Mouse (Mus musculus) heart, embryonic 16.5 days (tissue): ENCODE data around the gene Nmnat1. TPM values are rescaled to one million over a fixed set of nuclear protein-coding genes. Genes with fewer than 3 reads are reported as not detected.

Experiments used
- ATAC-seq: fragments of 200-750 bp; cut with Nextera tagmentation; replicated peaks from 2 replicates; pipeline ENCODE4 v1.8.0; 2017; ENCODE audit warnings: moderate number of reproducible peaks; ENCODE audit not compliant: insufficient read depth, low FRiP score; ENCODE audit errors: extremely low read depth
- H3K27ac ChIP-seq: fragments of 300-500 bp; sonication (generic); 2 replicates; pipeline ENCODE4 v1.5.1; 2014; ENCODE audit warnings: mild to moderate bottlenecking, low read length, control low read depth, moderate library complexity
- H3K27me3 ChIP-seq: fragments of 300-500 bp; sonication (generic); 2 replicates; pipeline ENCODE4 v1.6.1; 2014; ENCODE audit warnings: low read length, mixed read lengths; ENCODE audit not compliant: control insufficient read depth, insufficient read depth
- H3K36me3 ChIP-seq: fragments of 300-500 bp; sonication (generic); 2 replicates; pipeline ENCODE4 v1.6.1; 2014; ENCODE audit not compliant: control insufficient read depth, insufficient read depth
- H3K4me1 ChIP-seq: fragments of 300-500 bp; sonication (generic); 2 replicates; pipeline ENCODE4 v1.6.1; 2014; ENCODE audit warnings: low read length, mixed read lengths; ENCODE audit not compliant: control insufficient read depth, insufficient read depth
- H3K4me2 ChIP-seq: fragments of 300-500 bp; sonication (generic); 2 replicates; pipeline ENCODE4 v1.6.1; 2014; ENCODE audit warnings: low read depth, mild to moderate bottlenecking, control low read depth, low read length
- H3K4me3 ChIP-seq: fragments of 300-500 bp; sonication (generic); 2 replicates; pipeline ENCODE4 v1.5.1; 2014; ENCODE audit warnings: mild to moderate bottlenecking, control low read depth, low read length
- H3K9ac ChIP-seq: fragments of 300-500 bp; sonication (generic); 2 replicates; pipeline ENCODE4 v1.6.1; 2014; ENCODE audit warnings: low read length, control low read depth
- H3K9me3 ChIP-seq: fragments of 300-500 bp; sonication (generic); replicated peaks from 2 replicates; pipeline ENCODE4 v1.6.1; 2016; ENCODE audit warnings: low read length; ENCODE audit not compliant: control insufficient read depth
- WGBS: fragments of 180-500 bp; shearing (Covaris S2); extraction: QIAGEN DNeasy Blood & Tissue Kit; methylation state at CpG from one replicate; pipeline ENCODE4 v1.1.7; 2014; 5-methylcytosine and 5-hydroxymethylcytosine counted together
- polyA plus RNA-seq: library from polyadenylated mRNA; unstranded; fragments of >200 nt; fragmentation: Nextera tagmentation; extraction: Ambion mirVana; gene quantifications from 2 replicates; pipeline ENCODE4 v1.2.1, GENCODE M21; 2015

Gene Nmnat1
- polyA plus RNA-seq, 1 experiment from 2014 or later, result 15.8 TPM

DNA sequence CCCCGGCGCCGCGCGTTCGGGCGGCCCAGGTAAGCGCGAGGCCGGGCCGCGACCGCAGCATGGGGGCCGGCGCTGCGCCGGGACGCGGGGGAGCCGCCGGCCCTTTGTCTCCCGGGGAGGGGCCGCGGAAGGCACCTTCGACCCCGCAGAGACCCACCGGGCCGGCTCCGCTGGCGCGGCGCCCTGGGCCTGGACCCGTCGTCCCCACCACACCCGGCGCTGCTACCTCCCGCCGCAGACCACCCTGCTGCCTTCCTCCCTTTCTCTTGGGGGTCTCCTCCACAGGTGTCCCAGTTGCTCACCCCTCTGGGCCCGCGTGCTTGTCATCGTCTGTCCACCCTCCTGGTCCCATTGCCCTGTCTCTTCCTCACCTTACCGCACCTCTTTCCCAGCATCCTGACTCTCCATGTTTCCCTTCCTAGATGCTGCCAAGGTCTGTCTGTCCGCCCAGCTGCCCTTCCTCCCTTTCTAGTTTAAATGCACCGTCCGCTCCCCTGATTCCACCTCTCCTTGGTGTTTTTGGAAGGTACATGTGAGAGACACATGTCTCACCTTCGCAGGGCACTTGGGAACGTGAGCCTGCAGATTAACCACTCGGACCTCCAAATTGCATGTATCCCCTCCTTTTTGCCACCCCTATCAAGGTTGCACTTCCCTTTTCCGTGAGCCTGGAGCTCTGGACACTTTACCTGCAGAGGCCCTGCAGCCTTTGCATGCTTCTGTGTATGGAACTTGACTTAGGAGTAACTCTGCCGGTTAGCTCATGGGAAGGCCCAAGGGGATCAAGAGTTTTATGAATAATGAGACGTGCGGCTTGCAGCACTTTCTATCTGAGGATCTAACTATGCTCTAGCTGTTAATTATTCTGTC is 33.6 kb upstream of the Nmnat1 start:
- no peaks in the 10 kb centered on the region; the same call in 1 of the 2 replicates for H3K9me3 ChIP-seq
- peak overlapping the region; percentile 44; the same call in 1 of the 2 replicates for H3K27ac ChIP-seq
- peak overlapping the region; percentile 81 for H3K4me3 ChIP-seq
- H3K4me1 ChIP-seq, result peaks cover 7% of the 10 kb centered on the region; the same call in 1 of the 2 replicates
- peak overlapping the region; percentile 90 for H3K9ac ChIP-seq
- WGBS, result 4% methylated on average over 51 of the region's 52 CpGs
- no peak for ATAC-seq
- H3K27me3 ChIP-seq, result no peaks in the 10 kb centered on the region
- H3K4me2 ChIP-seq, result peak overlapping the region; percentile 89
- H3K36me3 ChIP-seq, result no peaks in the 10 kb centered on the region

DNA sequence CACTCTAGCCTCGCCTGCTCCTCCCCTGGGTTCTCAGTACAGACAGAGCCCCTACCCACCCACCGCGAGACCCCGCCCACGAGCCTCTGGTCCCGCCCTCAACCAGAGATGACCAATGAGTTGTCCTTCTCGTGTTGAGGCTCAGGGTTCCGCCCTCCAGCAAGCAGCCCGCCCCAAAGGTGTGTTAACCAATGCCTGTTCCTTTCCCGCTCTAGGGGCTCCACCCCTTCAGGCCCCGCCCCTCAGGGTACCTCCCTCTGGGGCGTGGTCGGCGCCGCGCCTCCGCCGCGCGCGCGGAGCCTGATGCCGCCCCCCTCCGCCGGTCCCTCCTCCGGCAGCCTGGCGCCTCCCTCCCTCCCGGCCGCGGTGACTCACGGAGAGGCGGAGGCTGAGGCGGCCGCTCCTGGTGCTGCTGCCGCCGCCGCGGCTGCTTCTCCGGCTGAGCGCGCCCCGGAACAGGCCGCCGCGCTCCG is 32.9 kb upstream of the Nmnat1 start, which contains the start of gene Ctnnbip1:
Gene Ctnnbip1 (plus strand): TSS at position 369 of the 473 bp plus-strand sequence.
- H3K36me3 ChIP-seq, result no peaks in the 10 kb centered on the region

DNA sequence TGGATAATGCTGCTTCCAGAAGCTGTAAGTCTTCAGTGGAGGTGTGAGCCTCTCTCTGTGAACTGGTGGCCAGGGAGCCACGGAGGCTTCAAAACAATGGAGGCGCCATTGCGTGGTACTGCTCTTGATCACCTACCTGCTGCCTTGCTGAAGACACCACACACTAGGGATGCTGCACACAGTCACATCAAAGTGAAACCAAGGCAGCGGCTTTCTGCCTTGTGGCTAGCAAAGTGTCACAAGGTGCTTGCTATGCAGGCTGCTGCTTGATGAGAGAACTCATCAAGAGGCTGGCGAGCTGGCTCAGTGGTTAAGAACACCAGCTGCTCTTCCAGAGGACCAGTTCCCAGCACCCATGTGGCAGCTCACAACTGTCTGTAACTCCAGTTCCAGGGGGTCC is 30.7 kb upstream of the Nmnat1 start:
- Histone ChIP-seq H3K36me3 (no peaks in the 10 kb centered on the region), H3K4me1 (peaks cover 7% of the 10 kb centered on the region; the same call in 1 of the 2 replicates), H3K9me3 (no peaks in the 10 kb centered on the region; the same call in 1 of the 2 replicates), H3K27ac (no peak overlapping the region), H3K4me3 (no peak overlapping the region), H3K4me2 (no peak overlapping the region), H3K27me3 (no peaks in the 10 kb centered on the region), H3K9ac (no peak overlapping the region)
- 89% methylated on average over 5 of the region's 5 CpGs for WGBS
- no peak for ATAC-seq

More for the DNA sequence above, 32.9 kb upstream of the Nmnat1 start, which contains the start of gene Ctnnbip1:
- Histone ChIP-seq H3K27ac (peak within 1 kb of the TSS; percentile 44; the same call in 1 of the 2 replicates), H3K4me2 (peak within 1 kb of the TSS; percentile 89), H3K4me1 (peaks cover 7% of the 10 kb centered on the region; the same call in 1 of the 2 replicates), H3K27me3 (no peaks in the 10 kb centered on the region), H3K9ac (peak within 1 kb of the TSS; percentile 90), H3K9me3 (no peaks in the 10 kb centered on the region; the same call in 1 of the 2 replicates), H3K4me3 (peak within 1 kb of the TSS; percentile 81)
- 1% methylated on average over 41 of the region's 46 CpGs for WGBS
- ATAC-seq, result peak; percentile 98

DNA sequence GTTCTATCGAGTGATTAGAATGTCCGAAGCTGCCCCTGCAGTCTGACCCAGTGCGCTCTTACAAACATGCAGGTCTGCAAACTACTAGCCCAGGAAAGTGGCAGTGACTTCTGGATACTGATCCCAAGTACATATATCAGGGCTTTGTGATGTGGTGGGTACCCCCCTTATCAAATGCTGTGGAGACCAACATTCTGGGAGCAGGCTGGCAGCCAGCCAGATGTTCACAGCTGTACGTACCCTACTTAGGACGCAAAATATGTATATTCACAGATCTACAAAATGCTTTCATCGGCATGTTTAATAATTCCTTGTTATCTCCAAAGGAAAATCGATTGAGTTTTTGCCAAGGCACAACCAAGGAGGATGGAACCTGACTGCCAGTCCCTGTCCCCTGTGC is 27.1 kb upstream of the Nmnat1 start:
- no peaks in the 10 kb centered on the region for H3K36me3 ChIP-seq
- no peak overlapping the region for H3K27ac ChIP-seq
- H3K9ac ChIP-seq, result no peak overlapping the region
- WGBS, result 69% methylated on average over 7 of the region's 7 CpGs
- H3K9me3 ChIP-seq, result no peaks in the 10 kb centered on the region; the same call in 1 of the 2 replicates
- no peak overlapping the region for H3K4me3 ChIP-seq
- H3K27me3 ChIP-seq, result no peaks in the 10 kb centered on the region
- ATAC-seq, result no peak
- H3K4me2 ChIP-seq, result no peak overlapping the region
- no peaks in the 10 kb centered on the region for H3K4me1 ChIP-seq

DNA sequence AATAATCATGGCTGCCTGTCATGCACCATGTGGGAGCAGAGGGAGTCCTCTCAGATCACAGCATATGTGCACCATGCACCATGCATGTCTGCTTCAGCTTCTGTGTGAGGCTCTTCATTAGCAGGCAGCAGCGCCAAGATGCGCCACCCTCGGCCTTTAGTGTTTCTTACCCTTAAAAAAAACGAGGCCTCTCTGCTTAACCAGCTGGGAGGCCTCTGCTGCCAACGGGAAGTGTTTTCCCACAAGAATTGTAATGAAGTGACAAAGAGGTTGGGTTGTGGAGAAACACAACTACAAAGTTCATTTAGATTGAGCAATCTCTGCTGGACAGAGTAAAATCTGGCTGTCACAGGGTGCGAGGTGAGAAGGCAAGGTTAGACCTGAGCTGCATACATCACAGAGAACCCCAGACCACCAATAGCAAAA is 26.2 kb upstream of the Nmnat1 start:
- no peaks in the 10 kb centered on the region for H3K36me3 ChIP-seq
- WGBS, result 49% methylated on average over 6 of the region's 6 CpGs
- no peak overlapping the region for H3K4me3 ChIP-seq
- H3K4me1 ChIP-seq, result no peaks in the 10 kb centered on the region
- H3K9ac ChIP-seq, result no peak overlapping the region
- H3K27ac ChIP-seq, result no peak overlapping the region
- H3K27me3 ChIP-seq, result no peaks in the 10 kb centered on the region
- no peak overlapping the region for H3K4me2 ChIP-seq
- ATAC-seq, result no peak
- H3K9me3 ChIP-seq, result no peaks in the 10 kb centered on the region

DNA sequence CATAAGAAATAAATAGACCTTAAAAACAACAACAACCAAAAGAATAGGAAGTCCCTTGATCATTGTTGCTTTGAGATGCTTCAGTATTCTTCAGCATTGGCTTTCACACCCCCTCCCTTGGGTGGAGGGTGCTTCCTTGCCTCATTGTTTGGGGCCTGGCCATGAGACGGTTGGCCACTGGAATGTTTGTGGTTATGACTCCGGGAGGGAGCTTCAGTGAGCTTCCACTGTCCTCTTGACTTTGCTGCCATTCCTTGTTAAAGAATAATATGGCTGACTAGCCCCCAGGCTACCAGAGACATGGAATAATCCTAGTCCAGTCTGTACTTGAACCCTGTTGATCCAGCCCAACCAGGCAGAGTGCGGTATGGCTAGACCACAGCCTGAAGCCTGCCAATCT is 21.9 kb upstream of the Nmnat1 start:
- ATAC-seq, result no peak
- Histone ChIP-seq H3K27me3 (no peaks in the 10 kb centered on the region), H3K36me3 (peaks cover 10% of the 10 kb centered on the region), H3K9ac (no peak overlapping the region), H3K9me3 (no peaks in the 10 kb centered on the region), H3K4me1 (no peaks in the 10 kb centered on the region), H3K27ac (no peak overlapping the region), H3K4me2 (no peak overlapping the region), H3K4me3 (no peak overlapping the region)
- 65% methylated on average over 3 of the region's 3 CpGs for WGBS

DNA sequence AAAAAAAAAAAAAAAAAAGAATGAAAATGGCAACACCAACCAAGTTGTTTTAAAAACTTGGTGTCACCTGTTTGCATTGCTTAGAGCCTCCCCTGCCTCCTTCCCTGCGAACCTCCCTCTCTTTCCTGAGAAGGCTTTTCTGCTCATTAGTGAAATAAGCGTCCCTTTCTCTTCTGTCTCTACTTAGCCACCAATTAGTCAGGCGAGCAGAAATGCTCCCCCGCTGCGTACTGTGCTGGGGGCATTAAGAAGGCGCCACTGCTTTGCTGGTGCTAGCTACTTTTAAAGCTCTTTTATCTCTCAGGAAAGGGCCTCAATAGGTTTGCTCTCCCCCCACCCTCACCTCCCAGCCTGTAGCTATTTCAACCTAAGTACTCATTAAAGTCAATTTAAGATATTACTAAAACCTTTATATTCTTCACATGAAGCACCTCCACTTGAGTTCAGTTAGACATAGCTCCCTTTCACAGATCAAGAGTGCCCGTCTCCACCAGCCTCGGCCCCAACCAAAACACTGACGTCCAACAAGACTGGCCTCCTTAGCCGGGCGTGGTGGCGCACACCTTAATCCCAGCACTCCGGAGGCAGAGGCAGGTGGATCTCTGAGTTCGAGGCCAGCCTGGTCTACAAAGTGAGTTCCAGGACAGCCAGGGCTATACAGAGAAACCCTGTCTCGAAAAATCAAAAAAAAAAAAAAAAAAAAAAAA is 20.4 kb upstream of the Nmnat1 start:
- ATAC-seq, result no peak
- WGBS, result 64% methylated on average over 14 of the region's 15 CpGs
- Histone ChIP-seq H3K9ac (no peak overlapping the region), H3K9me3 (no peaks in the 10 kb centered on the region), H3K4me1 (no peaks in the 10 kb centered on the region), H3K27me3 (no peaks in the 10 kb centered on the region), H3K4me2 (no peak overlapping the region), H3K36me3 (peaks cover 18% of the 10 kb centered on the region), H3K27ac (no peak overlapping the region), H3K4me3 (no peak overlapping the region)

DNA sequence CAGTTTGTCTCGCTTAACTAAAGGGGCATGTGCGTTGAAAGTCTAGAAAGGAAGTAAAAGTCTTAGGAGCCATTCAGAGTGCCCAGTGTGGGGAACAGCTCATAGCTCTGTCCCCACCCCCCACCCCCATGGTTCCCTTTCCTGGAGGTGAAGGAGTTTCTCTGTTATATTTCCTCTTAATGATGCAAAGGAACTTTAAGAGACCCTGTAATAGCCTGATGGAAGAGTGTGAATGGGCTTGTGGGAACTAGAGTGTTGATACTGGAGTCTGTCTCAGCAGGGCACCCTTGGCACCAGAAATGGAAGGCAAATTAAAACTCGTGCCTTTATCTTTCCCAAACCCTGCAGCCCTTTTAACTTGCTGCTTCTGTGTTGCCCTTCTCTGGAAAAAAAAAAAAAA is 19.9 kb upstream of the Nmnat1 start:
- WGBS, result 36% methylated on average over 3 of the region's 3 CpGs
- H3K4me2 ChIP-seq, result no peak overlapping the region
- no peak overlapping the region for H3K27ac ChIP-seq
- H3K9ac ChIP-seq, result no peak overlapping the region
- no peak overlapping the region for H3K4me3 ChIP-seq
- peaks cover 23% of the 10 kb centered on the region for H3K36me3 ChIP-seq
- H3K4me1 ChIP-seq, result no peaks in the 10 kb centered on the region
- no peaks in the 10 kb centered on the region for H3K27me3 ChIP-seq
- ATAC-seq, result no peak
- H3K9me3 ChIP-seq, result no peaks in the 10 kb centered on the region
